Mouse (Mus musculus) ovary, postnatal 14 days (tissue): ENCODE data around the gene Llgl2.

Source experiments
- DNase-seq: peaks from one replicate; pipeline ENCODE4 v3.0.0; 2022; ENCODE audit warnings: low spot score

The Llgl2 gene

DNA sequence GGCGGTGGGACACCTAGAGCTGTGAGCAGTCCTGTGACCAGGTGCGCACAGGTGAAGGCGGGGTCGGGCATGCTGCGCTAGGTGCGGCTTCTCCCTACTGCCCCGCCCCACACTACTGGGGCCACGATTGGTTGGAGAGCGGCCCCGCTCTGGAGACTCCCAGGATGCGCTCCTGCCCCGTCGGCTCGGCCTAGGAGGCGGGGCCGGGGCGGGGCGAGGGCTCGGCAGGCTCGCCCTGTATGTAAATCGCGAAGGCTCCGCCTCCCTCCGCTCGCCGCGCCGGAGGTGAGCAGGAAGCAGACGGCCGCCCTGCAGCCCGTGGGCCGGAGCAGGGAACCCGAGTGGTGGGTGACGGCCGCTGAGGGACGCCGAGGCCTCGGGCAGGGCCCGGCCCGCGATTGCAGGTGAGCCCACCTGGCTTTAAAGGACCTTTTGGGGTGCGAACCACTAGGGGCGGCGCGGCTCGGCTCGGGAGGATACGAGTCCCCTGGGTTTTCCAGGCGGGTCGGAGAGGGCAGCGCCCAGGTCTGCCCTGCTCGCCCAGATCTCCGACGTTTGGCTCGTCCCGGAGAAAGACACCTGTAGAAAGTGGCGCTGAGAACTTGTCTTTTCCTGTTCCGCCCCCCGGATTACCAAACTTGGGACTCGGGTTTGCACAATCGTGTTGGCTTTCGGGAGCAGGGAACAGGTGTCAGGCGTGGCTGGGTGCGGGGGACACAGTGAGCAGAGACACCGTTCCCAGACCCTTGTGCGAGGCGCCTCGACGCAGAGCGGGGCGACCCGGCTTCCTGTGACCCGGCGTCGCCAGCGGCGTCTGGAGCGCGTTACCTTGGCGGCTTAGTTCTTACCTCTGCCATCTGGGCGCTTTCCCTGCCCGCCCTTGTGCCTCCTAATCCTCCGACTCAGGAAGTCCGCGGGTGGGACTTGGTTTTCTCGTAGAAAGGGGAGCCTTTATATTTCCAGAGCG lies at the start of gene Llgl2:
Gene Llgl2, plus strand, starts transcription at position 276 of the 967 bp plus-strand sequence.
- DNase-seq: peak; percentile 74

GRCm38 (mm10) chr11:115774653-115775052 lies 49.2 kb upstream of the Llgl2 start:
- no peak for DNase-seq

DNA sequence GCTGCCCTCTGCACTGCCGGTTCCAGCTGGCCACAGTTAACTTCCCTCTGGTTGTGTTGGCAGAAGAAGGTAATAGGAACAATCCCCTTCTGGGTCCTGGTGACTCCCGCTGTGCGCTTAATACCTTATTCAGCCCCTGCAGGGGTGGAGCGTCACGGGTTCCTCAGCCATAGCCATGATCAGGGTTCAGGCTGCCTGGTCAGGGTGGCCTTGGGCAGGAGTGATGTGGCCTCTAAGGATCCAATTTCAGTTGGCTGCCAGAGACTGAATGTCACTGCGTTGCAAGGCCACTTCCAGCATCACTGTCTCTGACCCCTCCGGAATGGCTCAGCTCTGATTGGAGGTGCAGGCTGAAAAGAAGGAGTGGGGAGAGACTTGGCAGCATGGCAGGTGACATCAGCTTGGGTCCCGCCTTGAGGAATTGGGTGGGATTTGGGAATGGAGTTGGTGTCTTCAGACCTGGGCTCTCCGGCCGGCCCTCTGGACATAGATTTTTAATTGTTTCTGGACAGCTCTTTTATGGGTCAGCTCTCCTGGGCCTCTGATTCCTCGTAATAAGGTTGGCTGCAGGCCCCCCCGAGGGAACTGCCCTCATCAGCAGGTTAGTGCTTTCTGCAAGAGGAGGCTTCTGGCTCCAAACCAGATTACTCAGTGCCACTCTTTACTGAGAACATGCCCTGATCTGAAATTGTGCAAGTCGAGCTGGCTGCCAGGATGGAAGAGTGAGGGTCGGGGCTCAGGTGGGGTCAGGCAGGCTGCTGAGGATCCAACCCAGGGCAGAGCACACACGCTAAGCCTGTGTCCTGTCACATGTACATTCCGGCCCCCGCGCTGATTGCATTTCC lies 47.8 kb upstream of the Llgl2 start:
- DNase-seq: no peak

GRCm38 (mm10) chr11:115776954-115777353 lies 46.9 kb upstream of the Llgl2 start:
- no peak for DNase-seq

DNA sequence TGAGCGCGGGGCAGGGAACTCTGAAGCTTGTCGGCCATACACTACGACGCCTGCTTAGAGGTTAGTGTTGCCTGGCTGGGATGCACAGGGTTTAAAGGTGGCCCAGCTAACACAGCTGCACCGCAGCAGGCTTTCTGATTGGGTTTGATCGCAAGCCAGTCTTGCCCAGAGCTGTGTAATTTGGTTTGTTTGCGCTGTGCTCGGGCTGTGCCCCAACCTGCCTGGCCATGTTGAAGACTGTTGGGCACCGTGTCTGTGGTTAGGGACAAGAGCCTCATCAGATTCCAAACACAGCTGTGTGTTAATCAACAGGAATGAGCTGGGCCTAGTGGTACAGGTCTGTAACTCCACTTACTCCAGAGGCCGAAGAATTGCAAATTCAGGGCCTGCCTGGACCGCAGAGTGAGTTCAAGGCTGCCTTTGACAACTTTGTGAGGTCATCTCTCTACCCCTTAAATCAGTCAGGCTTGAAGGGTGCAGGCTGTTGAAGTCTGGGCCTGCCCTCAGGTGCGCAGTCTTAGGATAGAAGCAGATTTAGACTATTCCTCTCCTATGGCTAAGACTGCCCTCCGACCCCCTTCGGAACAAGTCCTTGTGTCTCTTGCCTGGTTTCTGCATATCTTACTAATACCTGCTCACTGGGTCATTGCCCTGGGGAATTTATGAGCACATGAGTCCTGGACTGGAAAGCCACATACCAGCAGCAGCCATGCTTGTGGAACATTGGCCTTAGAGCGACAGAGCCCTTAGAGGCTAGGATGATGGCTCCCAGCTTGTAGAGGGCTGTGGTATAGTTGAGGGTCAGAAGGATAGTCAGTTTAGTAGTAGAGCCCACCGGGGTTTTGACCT lies 46.1 kb upstream of the Llgl2 start:
- no peak for DNase-seq

GRCm38 (mm10) chr11:115779038-115779571 lies 44.7 kb upstream of the Llgl2 start:
- DNase-seq: peak; percentile 67

DNA sequence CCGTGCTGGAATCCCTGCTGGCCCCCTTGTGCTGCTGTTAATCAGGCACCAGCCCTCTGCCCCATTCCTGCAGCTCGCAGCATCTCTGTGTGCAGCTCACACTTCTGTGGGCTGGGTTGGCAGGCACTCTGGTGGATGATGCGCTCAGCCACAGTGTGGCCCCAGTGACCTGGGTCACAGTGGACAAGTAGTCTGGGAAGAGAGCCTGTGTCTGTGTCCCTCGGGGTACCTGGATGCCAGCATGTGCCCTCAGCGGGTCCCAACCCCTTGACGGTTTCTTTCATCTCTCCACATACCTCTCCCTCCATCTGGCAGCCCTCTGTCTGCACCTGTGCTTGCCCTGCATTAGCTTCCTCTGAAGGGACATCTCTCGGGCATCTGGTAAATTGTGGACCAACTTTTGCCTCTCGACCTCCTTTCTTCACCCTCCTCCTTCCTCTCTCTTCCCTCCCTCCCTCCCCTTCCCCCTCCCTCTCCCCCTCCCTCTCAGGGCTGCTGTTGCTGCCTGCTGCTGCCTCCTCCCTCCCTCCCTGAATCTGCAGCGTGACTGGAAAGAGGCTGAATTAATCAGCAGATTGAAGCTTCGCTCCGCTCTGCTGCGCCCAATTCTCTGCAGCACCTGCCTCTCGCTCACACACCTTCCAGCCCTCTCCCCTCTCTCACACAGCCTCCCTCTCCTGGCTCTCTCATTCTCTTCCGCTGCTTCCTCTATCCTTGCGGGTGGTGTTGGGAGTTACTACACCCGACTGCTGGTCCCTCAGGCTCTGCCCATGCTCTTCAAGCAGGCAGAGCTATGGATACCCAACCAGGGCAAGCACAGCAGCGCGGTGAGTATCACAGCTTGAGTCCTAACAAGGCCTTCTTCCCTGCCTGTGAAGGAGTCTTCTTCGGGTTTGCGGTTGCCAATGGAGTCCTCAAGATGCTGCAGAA lies 43.4 kb upstream of the Llgl2 start:
- no peak for DNase-seq

DNA sequence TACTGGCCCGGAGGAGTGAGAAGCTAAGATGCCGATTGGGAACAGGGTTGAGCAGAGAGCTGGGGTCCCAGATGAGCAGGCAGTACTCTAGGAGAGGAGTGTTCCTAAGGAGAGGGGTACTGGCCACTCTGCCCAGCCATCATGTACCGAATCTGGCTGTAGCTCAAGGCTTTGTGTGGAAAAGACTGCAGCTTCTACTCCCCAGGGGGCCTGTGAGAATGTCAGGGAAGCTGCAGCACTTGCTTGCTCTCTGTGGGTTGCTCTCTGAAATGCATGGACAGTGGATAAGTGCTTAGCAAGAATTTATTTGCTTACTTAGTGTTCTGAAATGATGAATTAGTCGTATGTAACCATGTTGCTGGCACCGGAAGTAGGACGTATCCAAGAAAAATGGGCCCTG lies 37.4 kb upstream of the Llgl2 start:
- no peak for DNase-seq

GRCm38 (mm10) chr11:115789787-115790186 lies 34.1 kb upstream of the Llgl2 start:
- DNase-seq: no peak

- no peak for DNase-seq
Observed at GRCm38 (mm10) chr11:115791919-115792318, 31.9 kb upstream of the Llgl2 start.

- no peak for DNase-seq
Observed at GRCm38 (mm10) chr11:115792353-115792752, 31.5 kb upstream of the Llgl2 start.

GRCm38 (mm10) chr11:115796898-115797297 lies 27.0 kb upstream of the Llgl2 start:
- DNase-seq: no peak

DNA sequence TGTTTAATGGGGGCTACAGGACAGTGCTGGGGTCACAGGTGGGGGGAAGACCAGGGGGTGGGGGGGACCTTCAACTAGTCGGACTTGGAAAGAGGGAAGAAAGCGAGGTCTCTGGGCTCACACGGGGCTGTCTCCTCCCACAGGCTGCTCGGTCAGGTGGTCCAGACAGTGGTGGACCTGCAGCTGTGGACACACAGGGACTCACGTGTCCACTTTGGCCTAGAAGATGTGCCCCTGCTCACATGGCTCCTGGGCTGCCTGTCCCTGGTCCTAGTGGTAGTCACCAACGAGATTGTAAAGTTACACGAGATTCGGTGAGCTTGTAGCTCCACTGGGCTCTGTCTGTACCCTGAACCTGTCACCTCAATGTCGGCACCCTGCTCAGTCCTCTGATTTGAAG lies 26.2 kb upstream of the Llgl2 start:
- DNase-seq: no peak

GRCm38 (mm10) chr11:115800981-115801380 lies 22.9 kb upstream of the Llgl2 start:
- no peak for DNase-seq

GRCm38 (mm10) chr11:115803072-115803709 lies 20.7 kb upstream of the Llgl2 start:
- DNase-seq: no peak

- DNase-seq: no peak
Observed at GRCm38 (mm10) chr11:115805005-115805404, 18.8 kb upstream of the Llgl2 start.

DNA sequence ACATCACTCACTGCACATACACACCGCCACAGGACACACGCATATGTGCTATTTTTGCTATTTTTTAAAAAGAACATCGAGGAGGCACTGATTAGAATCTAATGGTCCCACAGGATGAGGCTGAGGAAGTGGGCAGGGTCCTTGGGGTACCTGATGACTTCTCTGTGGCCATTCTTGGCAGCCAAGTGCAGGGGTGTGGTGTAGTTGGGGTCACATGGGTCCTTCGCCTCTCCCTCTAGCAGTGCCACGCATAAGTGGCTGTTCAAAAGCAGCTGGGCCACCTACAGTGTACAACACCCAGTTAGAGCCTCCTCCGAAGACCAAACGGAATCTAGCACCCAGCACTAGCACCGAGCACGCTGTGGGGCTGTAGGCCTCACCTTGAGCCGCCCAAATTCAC lies 17.7 kb upstream of the Llgl2 start:
- no peak for DNase-seq

GRCm38 (mm10) chr11:115807306-115807705 lies 16.5 kb upstream of the Llgl2 start:
- no peak for DNase-seq

DNA sequence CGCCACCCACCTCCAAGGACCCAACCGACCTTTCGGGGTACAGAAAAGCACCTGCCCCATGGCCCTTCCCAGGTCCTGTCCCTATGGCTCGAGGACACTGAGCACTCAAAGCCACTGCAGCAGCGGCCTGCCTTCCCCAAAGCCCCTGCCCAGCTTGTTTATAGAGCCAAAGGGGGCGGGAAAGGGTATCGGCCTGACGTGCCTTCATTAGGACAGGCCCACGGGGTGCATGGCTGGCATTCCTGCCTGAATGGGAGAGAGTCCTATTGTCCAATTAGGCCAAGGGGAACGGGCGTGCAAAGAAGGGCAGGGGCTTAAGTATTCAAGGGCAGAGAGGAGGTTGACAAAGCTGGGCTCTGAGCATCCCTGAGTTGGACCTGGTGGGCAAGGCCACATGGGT lies 15.9 kb upstream of the Llgl2 start:
- DNase-seq: no peak

DNA sequence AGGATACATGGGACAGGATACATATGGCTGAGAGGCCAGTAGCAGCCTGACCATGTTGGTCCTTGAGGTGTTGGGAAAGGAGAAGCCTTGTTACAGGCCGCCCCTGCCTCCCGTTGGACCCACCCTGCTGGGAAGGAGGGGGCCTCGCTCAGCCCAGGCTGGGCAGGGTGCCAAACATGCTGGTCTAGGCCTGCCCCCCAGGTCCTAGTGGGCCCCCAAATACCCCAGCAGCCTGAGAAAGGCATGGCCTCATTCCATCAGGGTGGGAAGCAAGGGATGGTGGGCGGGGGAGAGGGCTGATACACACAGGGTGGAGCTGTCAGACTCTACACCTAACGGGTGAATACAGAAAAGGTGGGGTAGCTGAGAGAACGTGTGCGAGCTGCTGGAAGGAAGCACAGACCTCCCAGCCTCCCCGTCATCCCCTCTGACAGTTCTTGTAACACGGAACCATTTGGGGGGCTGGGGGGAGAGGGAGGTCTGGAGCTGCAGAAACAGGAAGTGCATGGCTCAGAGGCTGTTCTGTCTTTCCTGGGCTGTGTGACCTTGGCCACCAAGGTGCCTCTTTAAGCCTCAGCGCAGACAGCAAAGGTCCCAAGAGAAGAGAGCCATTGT lies 15.0 kb upstream of the Llgl2 start:
- DNase-seq: no peak
